Mouse (Mus musculus) limb, embryonic 15.5 days (tissue): Measurements from ENCODE around the gene Rabgap1l. TPM values are rescaled to one million over a fixed set of nuclear protein-coding genes. Genes with fewer than 3 reads are reported as not detected.

Experiments
- ATAC-seq: fragments of 200-750 bp; cut with Nextera tagmentation; 2 replicates; pipeline ENCODE4 v1.8.0; 2017; ENCODE audit warnings: low read depth, moderate TSS enrichment; ENCODE audit not compliant: insufficient number of reproducible peaks, low FRiP score, low TSS enrichment
- H3K27ac ChIP-seq: fragments of 300-500 bp; sonication (generic); 2 replicates; pipeline ENCODE4 v1.5.1; 2015; ENCODE audit warnings: moderate library complexity, mild to moderate bottlenecking, inconsistent platforms
- H3K27me3 ChIP-seq: fragments of 300-500 bp; sonication (generic); 2 replicates; pipeline ENCODE4 v1.6.1; 2015; ENCODE audit warnings: inconsistent platforms
- H3K36me3 ChIP-seq: fragments of 300-500 bp; sonication (generic); 2 replicates; pipeline ENCODE4 v1.6.1; 2015; ENCODE audit warnings: inconsistent platforms
- H3K4me1 ChIP-seq: fragments of 300-500 bp; sonication (generic); 2 replicates; pipeline ENCODE4 v1.6.1; 2015; ENCODE audit warnings: inconsistent platforms
- H3K4me2 ChIP-seq: fragments of 300-500 bp; sonication (generic); 2 replicates; pipeline ENCODE4 v1.6.1; 2015; ENCODE audit warnings: mild to moderate bottlenecking, inconsistent platforms
- H3K4me3 ChIP-seq: fragments of 300-500 bp; sonication (generic); 2 replicates; pipeline ENCODE4 v1.5.1; 2015; ENCODE audit warnings: mild to moderate bottlenecking, inconsistent platforms
- H3K9ac ChIP-seq: fragments of 300-500 bp; sonication (generic); 2 replicates; pipeline ENCODE4 v1.6.1; 2015; ENCODE audit warnings: inconsistent platforms
- H3K9me3 ChIP-seq: fragments of 300-500 bp; sonication (generic); 2 replicates; pipeline ENCODE4 v1.6.1; 2016; ENCODE audit warnings: inconsistent platforms
- WGBS: fragments of 180-500 bp; shearing (Covaris S2); methylation state at CpG from one replicate; pipeline ENCODE4 v1.1.7; 2015; 5-methylcytosine and 5-hydroxymethylcytosine counted together
- polyA plus RNA-seq: library from polyadenylated mRNA; unstranded; fragments of >200 nt; fragmentation: Nextera tagmentation; extraction: Ambion mirVana; gene quantifications from 2 replicates; pipeline ENCODE4 v1.2.1, GENCODE M21; 2015

The Rabgap1l gene
- polyA plus RNA-seq, 1 experiment from 2014 or later, result 19.6 TPM

DNA sequence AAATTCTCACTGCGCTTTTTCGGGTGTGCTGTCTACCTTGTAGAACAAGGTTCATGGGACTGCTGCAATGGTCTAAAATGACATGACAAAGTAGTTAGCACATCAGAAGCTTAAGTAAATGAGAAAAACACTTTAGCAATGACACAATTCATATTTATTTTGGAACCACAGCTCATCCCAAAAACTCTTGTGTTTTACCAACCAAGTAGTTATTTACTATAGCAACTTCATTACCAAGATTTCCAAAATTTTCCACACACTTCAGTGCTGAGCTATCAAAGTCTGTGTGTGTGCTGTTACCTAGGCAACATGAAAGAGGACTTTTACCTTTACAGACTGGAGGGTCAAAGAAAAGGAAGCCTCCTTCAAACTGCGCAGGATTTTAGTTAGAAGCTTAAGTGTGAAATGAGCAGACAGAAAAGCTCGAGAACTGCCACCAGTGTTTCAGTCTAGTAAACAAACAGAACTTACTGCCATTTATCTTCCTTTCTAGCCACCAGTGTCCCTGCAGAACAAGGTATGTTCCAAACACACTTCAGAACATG lies 7.3 kb downstream of the Rabgap1l start:
- Histone ChIP-seq H3K36me3 (no peaks in the 10 kb centered on the region), H3K4me3 (no peak overlapping the region), H3K9ac (no peak overlapping the region), H3K4me1 (no peaks in the 10 kb centered on the region), H3K9me3 (no peaks in the 10 kb centered on the region), H3K4me2 (no peak overlapping the region), H3K27ac (no peak overlapping the region), H3K27me3 (no peaks in the 10 kb centered on the region)
- no peak for ATAC-seq
- WGBS, result 70% methylated on average over 4 of the region's 4 CpGs

GRCm38 (mm10) chr1:160784122-160784521 lies 8.9 kb downstream of the Rabgap1l start:
- 67% methylated on average over 1 of the region's 1 CpGs for WGBS
- Histone ChIP-seq H3K27ac (no peak overlapping the region), H3K4me1 (no peaks in the 10 kb centered on the region), H3K4me3 (no peak overlapping the region), H3K36me3 (no peaks in the 10 kb centered on the region), H3K9ac (no peak overlapping the region), H3K9me3 (no peaks in the 10 kb centered on the region), H3K27me3 (no peaks in the 10 kb centered on the region), H3K4me2 (no peak overlapping the region)
- ATAC-seq, result no peak

DNA sequence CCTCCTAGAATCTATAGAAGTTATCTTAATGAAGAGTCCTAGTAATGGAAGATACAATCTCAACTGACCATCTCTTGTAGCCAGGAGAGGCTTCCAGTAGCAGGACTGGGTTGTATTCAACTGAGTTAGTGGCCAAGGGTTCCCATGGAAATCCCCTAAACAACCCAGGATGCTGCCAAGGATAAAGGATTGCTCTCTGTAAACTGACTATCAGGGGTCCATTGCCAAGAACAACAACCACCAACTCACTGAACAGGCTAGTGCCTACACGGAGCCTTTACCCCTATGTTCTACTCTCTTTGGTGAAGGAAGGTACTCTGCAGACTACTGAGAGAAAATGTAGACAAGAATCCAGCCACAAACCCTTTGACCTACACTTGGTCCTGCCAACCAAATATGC lies 18.8 kb downstream of the Rabgap1l start:
- WGBS, result 83% methylated on average over 1 of the region's 1 CpGs
- H3K4me1 ChIP-seq, result no peaks in the 10 kb centered on the region
- H3K36me3 ChIP-seq, result no peaks in the 10 kb centered on the region
- ATAC-seq, result no peak
- H3K9ac ChIP-seq, result no peak overlapping the region
- H3K27ac ChIP-seq, result no peak overlapping the region
- no peaks in the 10 kb centered on the region for H3K27me3 ChIP-seq
- no peak overlapping the region for H3K4me2 ChIP-seq
- H3K4me3 ChIP-seq, result no peak overlapping the region
- no peaks in the 10 kb centered on the region for H3K9me3 ChIP-seq

- no peaks in the 10 kb centered on the region for H3K4me1 ChIP-seq
- no peak for ATAC-seq
- WGBS, result 75% methylated on average over 2 of the region's 2 CpGs
- H3K4me3 ChIP-seq, result no peak overlapping the region
- no peak overlapping the region for H3K4me2 ChIP-seq
- H3K9ac ChIP-seq, result no peak overlapping the region
- H3K27ac ChIP-seq, result no peak overlapping the region
- no peaks in the 10 kb centered on the region for H3K27me3 ChIP-seq
- H3K36me3 ChIP-seq, result no peaks in the 10 kb centered on the region
- no peaks in the 10 kb centered on the region for H3K9me3 ChIP-seq
Measured at GRCm38 (mm10) chr1:160765565-160765964, 27.4 kb downstream of the Rabgap1l start.

GRCm38 (mm10) chr1:160758243-160758642 lies 34.8 kb downstream of the Rabgap1l start:
- no peak overlapping the region for H3K4me3 ChIP-seq
- no peaks in the 10 kb centered on the region for H3K9me3 ChIP-seq
- H3K4me2 ChIP-seq, result no peak overlapping the region
- H3K27ac ChIP-seq, result no peak overlapping the region
- H3K27me3 ChIP-seq, result no peaks in the 10 kb centered on the region
- no peak overlapping the region for H3K9ac ChIP-seq
- ATAC-seq, result no peak
- H3K4me1 ChIP-seq, result no peaks in the 10 kb centered on the region
- 19% methylated on average over 3 of the region's 3 CpGs for WGBS
- no peaks in the 10 kb centered on the region for H3K36me3 ChIP-seq

- Histone ChIP-seq H3K4me2 (no peak overlapping the region), H3K4me3 (no peak overlapping the region), H3K27ac (no peak overlapping the region), H3K9me3 (no peaks in the 10 kb centered on the region), H3K9ac (no peak overlapping the region), H3K27me3 (no peaks in the 10 kb centered on the region), H3K36me3 (no peaks in the 10 kb centered on the region), H3K4me1 (no peaks in the 10 kb centered on the region)
- ATAC-seq, result no peak
Measured at GRCm38 (mm10) chr1:160755359-160755758, 37.7 kb downstream of the Rabgap1l start.

DNA sequence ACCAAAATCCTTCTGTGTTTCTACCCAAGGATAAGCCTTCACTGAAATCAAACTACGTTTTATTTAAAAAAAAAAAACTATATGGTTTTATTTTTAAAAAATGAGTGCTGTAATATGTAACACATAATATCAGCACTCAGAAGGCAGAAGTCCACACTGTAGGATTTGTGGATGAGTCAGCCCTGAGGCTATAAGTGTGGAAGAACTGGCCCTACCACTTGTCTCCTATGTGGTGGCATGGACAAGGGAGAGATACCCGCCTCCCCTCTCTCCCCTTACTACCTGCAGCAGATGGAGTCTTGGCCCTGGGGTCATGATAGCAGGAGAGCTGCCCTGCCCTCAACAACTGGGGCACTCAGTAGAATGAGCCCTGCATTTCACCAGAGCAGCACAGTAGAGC lies 42.4 kb downstream of the Rabgap1l start:
- no peaks in the 10 kb centered on the region for H3K27me3 ChIP-seq
- no peak overlapping the region for H3K9ac ChIP-seq
- H3K4me1 ChIP-seq, result no peaks in the 10 kb centered on the region
- 58% methylated on average over 2 of the region's 2 CpGs for WGBS
- H3K4me3 ChIP-seq, result no peak overlapping the region
- H3K9me3 ChIP-seq, result no peaks in the 10 kb centered on the region
- no peak overlapping the region for H3K27ac ChIP-seq
- no peak overlapping the region for H3K4me2 ChIP-seq
- no peaks in the 10 kb centered on the region for H3K36me3 ChIP-seq
- no peak for ATAC-seq

- ATAC-seq, result no peak
- 34% methylated on average over 7 of the region's 7 CpGs for WGBS
Measured at GRCm38 (mm10) chr1:160746786-160747185, 46.2 kb downstream of the Rabgap1l start.

DNA sequence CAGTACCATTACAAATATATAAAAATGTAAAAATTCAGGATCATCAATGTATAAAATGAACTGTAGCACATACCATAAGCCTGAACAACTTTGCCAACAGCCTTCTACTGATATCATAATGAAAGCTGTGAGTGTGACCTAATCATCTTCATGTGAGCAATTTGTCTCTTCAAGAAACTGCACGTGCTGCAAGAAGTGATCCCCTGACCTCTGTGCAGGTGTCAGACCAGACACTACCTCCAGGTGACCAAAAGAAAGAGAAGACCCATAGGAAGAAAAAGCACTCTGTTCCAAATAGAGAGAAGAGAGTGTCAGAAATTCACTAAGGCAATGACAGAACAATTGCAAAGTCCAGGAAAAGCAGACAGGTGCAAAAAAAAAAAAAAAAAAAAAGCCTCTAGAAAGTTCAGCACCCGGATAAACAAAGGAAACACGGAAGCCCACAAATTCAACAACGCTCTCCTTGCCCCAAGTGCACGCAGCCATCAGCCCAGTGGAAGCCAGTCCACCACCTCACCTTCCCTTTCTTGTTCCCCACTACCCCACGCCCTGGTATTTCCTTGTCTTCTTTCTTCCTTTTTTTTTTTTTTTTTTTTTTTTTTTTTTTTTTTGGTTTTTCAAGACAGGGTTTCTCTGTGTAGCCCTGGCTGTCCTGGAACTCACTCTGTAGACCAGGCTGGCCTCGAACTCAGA lies 47.6 kb downstream of the Rabgap1l start:
- WGBS, result 85% methylated on average over 7 of the region's 7 CpGs

More at GRCm38 (mm10) chr1:160746786-160747185, 46.2 kb downstream of the Rabgap1l start:
- Histone ChIP-seq H3K4me1 (no peaks in the 10 kb centered on the region), H3K4me2 (no peak overlapping the region), H3K27me3 (no peaks in the 10 kb centered on the region), H3K4me3 (no peak overlapping the region), H3K9me3 (no peaks in the 10 kb centered on the region), H3K27ac (no peak overlapping the region), H3K36me3 (no peaks in the 10 kb centered on the region), H3K9ac (no peak overlapping the region)

GRCm38 (mm10) chr1:160744009-160744408 lies 49.0 kb downstream of the Rabgap1l start:
- 38% methylated on average over 3 of the region's 3 CpGs for WGBS
- H3K4me3 ChIP-seq, result no peak overlapping the region

More for the DNA sequence above, 47.6 kb downstream of the Rabgap1l start:
- Histone ChIP-seq H3K27ac (no peak overlapping the region), H3K36me3 (no peaks in the 10 kb centered on the region), H3K9me3 (no peaks in the 10 kb centered on the region), H3K27me3 (no peaks in the 10 kb centered on the region), H3K4me1 (no peaks in the 10 kb centered on the region), H3K4me2 (no peak overlapping the region), H3K4me3 (no peak overlapping the region), H3K9ac (no peak overlapping the region)
- no peak for ATAC-seq

DNA sequence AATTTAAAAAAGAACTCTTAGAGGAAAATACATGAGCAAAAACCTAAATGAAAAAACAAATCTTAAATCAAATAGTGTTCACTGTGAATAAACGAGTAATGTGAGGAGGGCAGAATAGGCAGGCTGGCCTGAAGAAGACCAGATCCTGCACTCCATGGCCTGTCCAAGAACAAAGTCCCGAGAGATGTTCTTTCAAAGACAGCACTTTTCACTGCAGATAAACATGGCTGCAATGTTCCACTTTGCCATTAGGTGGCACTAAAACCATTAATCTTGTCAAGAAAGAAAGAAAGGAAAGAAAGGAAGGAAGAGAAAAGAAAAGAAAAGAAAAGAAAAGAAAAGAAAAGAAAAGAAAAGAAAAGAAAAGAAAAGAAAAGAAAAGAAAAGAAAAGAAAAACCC lies 49.8 kb downstream of the Rabgap1l start:
- H3K36me3 ChIP-seq, result no peaks in the 10 kb centered on the region
- no peak overlapping the region for H3K4me3 ChIP-seq
- no peak for ATAC-seq
- H3K9ac ChIP-seq, result no peak overlapping the region
- H3K9me3 ChIP-seq, result no peaks in the 10 kb centered on the region
- no peak overlapping the region for H3K4me2 ChIP-seq
- no peak overlapping the region for H3K27ac ChIP-seq
- no peaks in the 10 kb centered on the region for H3K27me3 ChIP-seq
- 7% methylated on average over 2 of the region's 2 CpGs for WGBS
- no peaks in the 10 kb centered on the region for H3K4me1 ChIP-seq

More at GRCm38 (mm10) chr1:160744009-160744408, 49.0 kb downstream of the Rabgap1l start:
- Histone ChIP-seq H3K4me2 (no peak overlapping the region), H3K4me1 (no peaks in the 10 kb centered on the region), H3K27me3 (no peaks in the 10 kb centered on the region), H3K27ac (no peak overlapping the region), H3K9ac (no peak overlapping the region), H3K36me3 (no peaks in the 10 kb centered on the region), H3K9me3 (no peaks in the 10 kb centered on the region)
- no peak for ATAC-seq

DNA sequence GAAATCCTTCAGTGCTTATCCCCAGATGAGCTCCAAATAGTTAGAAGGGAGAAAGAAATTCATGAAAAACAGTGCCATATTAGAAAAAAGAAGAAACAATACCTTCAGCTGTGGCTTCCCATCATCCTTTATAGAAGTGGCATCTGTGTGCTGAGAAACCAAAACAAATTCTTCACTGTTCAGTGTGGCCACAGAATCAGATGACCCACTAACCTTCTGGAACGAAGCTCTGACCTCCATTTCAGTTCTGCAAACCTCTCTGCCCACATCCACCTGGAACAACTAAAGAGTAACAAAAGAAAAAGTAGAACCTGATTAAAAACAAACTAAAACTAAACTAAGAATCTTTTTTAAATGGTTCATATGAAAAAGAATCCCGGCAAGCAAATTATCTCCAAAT lies 52.4 kb downstream of the Rabgap1l start:
- Histone ChIP-seq H3K9ac (no peak overlapping the region), H3K4me2 (no peak overlapping the region), H3K4me1 (no peaks in the 10 kb centered on the region), H3K27ac (no peak overlapping the region), H3K27me3 (no peaks in the 10 kb centered on the region), H3K36me3 (no peaks in the 10 kb centered on the region), H3K9me3 (no peaks in the 10 kb centered on the region), H3K4me3 (no peak overlapping the region)
- WGBS, result 71% methylated on average over 2 of the region's 2 CpGs
- ATAC-seq, result no peak
